Mouse (Mus musculus): Measurements from ENCODE around the gene Olfr1018.

DNA sequence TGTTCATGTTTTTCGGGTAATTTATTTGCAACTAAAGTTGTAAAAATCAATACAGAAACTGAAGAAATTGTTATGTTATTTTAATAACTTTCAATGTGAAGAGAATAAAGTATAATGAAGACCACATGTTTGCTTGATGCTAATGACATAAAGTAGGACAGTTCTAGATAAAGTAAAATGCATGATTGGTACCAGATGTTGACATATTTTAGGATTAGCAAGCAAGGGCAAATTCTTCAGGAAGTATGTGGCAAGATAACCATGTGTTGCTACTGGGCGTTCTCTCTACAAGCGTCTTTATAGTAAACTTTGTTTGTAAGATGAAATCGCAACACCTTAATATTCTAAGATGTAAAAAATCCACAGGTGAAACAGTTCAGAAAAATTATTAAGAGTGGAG, 13.8 kb upstream of the Olfr1018 start:
- TF ChIP-seq CTCF (IDR thresholded peaks at IDR 0.05; ENCODE audit: extremely low read depth, insufficient read depth, insufficient read length, insufficient replicate concordance) (no peak), POLR2A (IDR thresholded peaks at IDR 0.05; ENCODE audit: low read depth, low read length) (no peak)
